Comparison of ENCODE assay signal across 25 mouse cellular contexts in genomic region chr7:71128928-71129327, GRCm38 (mm10).
"Had no signal": no experiment of that assay in that cellular context is flagged by ENCODE, and none has a peak within 500 bp of the region (broad histone marks: within the 10 kb centered on the region; RNA-seq: fewer than 3 reads in every experiment).

No protein-coding gene starts in this region.

- H3K9me3 ChIP-seq: heart, embryonic 13.5 days; heart, embryonic 15.5 days; hindbrain, embryonic 13.5 days; hindbrain, embryonic 15.5 days; kidney, embryonic 15.5 days; limb, embryonic 13.5 days; limb, embryonic 15.5 days had no signal

- H3K27me3 ChIP-seq: heart, embryonic 13.5 days; heart, embryonic 15.5 days; hindbrain, embryonic 13.5 days; hindbrain, embryonic 15.5 days; kidney, embryonic 15.5 days; limb, embryonic 13.5 days; limb, embryonic 15.5 days had no signal

- ATAC-seq: forebrain, embryonic 16.5 days; hindbrain, postnatal 0 days had no signal

- H3K4me1 ChIP-seq: heart, embryonic 15.5 days; hindbrain, embryonic 13.5 days; hindbrain, embryonic 15.5 days; kidney, embryonic 15.5 days; limb, embryonic 13.5 days; limb, embryonic 15.5 days had no signal

- H3K4me3 ChIP-seq: heart, adult 2 months; heart, embryonic 13.5 days; heart, embryonic 15.5 days; hindbrain, embryonic 13.5 days; hindbrain, embryonic 15.5 days; kidney, embryonic 15.5 days; limb, embryonic 13.5 days; limb, embryonic 15.5 days had no signal

- H3K9ac ChIP-seq: heart, embryonic 13.5 days; heart, embryonic 15.5 days; hindbrain, embryonic 13.5 days; hindbrain, embryonic 15.5 days; kidney, embryonic 15.5 days; limb, embryonic 13.5 days; limb, embryonic 15.5 days had no signal

- DNase-seq: gastrocnemius, postnatal 14 days; gastrocnemius, postnatal 36 days; heart, adult 11 months; heart, adult 2 months; heart, postnatal 14 days; heart, postnatal 36 days; kidney, adult 11 months; kidney, adult 2 months; kidney, adult 9 months; kidney, postnatal 14 days; kidney, postnatal 36 days; layer of hippocampus, adult 9-11 months; layer of hippocampus, postnatal 36 days; left cerebral cortex, postnatal 4 days had no signal

- H3K4me2 ChIP-seq: heart, embryonic 11.5 days; heart, embryonic 13.5 days; heart, embryonic 15.5 days; hindbrain, embryonic 13.5 days; hindbrain, embryonic 15.5 days; kidney, embryonic 15.5 days; limb, embryonic 13.5 days; limb, embryonic 15.5 days had no signal

- H3K36me3 ChIP-seq: heart, embryonic 13.5 days; heart, embryonic 15.5 days; hindbrain, embryonic 13.5 days; hindbrain, embryonic 15.5 days; kidney, embryonic 15.5 days; limb, embryonic 13.5 days; limb, embryonic 15.5 days had no signal

- H3K27ac ChIP-seq: heart, adult 2 months; heart, embryonic 13.5 days; heart, embryonic 15.5 days; hindbrain, embryonic 13.5 days; hindbrain, embryonic 15.5 days; hindbrain, postnatal 0 days; kidney, embryonic 15.5 days; kidney, postnatal 0 days; limb, embryonic 13.5 days; limb, embryonic 15.5 days had no signal
